Mouse (Mus musculus) lung, embryonic 16.5 days (tissue): ENCODE measurements at regions not wholly inside any gene's neighbourhood (a gene's known extent, or its start where the extent isn't known, plus 50 kb on each side); places are given as distances from the start of the nearest gene placed in this dataset.
A peak's percentile ranks its signal among the peaks of the same experiment; 100 is the strongest.

Source experiments
- ATAC-seq: fragments of 200-750 bp; cut with Nextera tagmentation; 2 replicates; pipeline ENCODE4 v1.8.0; 2017; ENCODE audit warnings: low read depth, mild to moderate bottlenecking, moderate library complexity
- H3K27ac ChIP-seq: fragments of 300-500 bp; sonication (generic); 2 replicates; pipeline ENCODE4 v1.5.1; 2014; ENCODE audit warnings: mild to moderate bottlenecking, control low read depth, low read length
- H3K27me3 ChIP-seq: fragments of 300-500 bp; sonication (generic); 2 replicates; pipeline ENCODE4 v1.6.1; 2014; ENCODE audit warnings: low read depth, low read length, mixed read lengths; ENCODE audit not compliant: control insufficient read depth, insufficient read depth
- H3K36me3 ChIP-seq: fragments of 300-500 bp; sonication (generic); 2 replicates; pipeline ENCODE4 v1.6.1; 2014; ENCODE audit warnings: low read length; ENCODE audit not compliant: control insufficient read depth, insufficient read depth
- H3K4me1 ChIP-seq: fragments of 300-500 bp; sonication (generic); replicated peaks from 2 replicates; pipeline ENCODE4 v1.6.1; 2014; ENCODE audit warnings: low read length, mixed read lengths; ENCODE audit not compliant: control insufficient read depth, insufficient read depth
- H3K4me2 ChIP-seq: fragments of 300-500 bp; sonication (generic); 2 replicates; pipeline ENCODE4 v1.6.1; 2014; ENCODE audit warnings: low read depth, low read length, control low read depth
- H3K4me3 ChIP-seq: fragments of 300-500 bp; sonication (generic); 2 replicates; pipeline ENCODE4 v1.5.1; 2014; ENCODE audit warnings: mild to moderate bottlenecking, low read length, control low read depth
- H3K9ac ChIP-seq: fragments of 300-500 bp; sonication (generic); 2 replicates; pipeline ENCODE4 v1.6.1; 2014; ENCODE audit warnings: low read length, control low read depth
- H3K9me3 ChIP-seq: fragments of 300-500 bp; sonication (generic); 2 replicates; pipeline ENCODE4 v1.6.1; 2016; ENCODE audit warnings: low read length; ENCODE audit not compliant: control insufficient read depth
- WGBS: fragments of 180-500 bp; shearing (Covaris S2); extraction: QIAGEN DNeasy Blood & Tissue Kit; methylation state at CpG from one replicate; pipeline ENCODE4 v1.1.7; 2014; 5-methylcytosine and 5-hydroxymethylcytosine counted together

DNA sequence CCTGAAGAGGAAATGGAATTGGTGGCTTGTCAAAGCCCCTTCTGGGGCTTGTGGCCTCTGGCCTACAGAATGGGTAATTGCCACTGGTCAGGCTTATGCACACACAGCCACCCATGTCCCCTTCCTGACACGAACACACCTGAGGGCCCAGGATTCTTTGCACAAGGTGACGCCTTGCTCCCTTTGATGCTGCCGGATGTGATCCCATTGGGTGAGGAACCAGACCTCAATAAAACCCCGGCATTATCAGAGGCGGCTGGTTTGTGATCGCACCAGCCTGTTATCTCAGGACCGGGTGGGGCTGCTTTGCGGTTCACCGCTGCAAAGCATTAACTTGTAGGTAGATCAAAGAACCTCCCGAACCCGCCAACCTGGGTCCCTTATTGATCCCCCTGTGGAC, 270.5 kb downstream of the Sox9 start:
- Histone ChIP-seq H3K4me3 (no peak overlapping the region), H3K27me3 (no peaks in the 10 kb centered on the region), H3K4me2 (no peak overlapping the region), H3K36me3 (no peaks in the 10 kb centered on the region), H3K27ac (no peak overlapping the region), H3K9me3 (no peaks in the 10 kb centered on the region), H3K4me1 (peaks cover 14% of the 10 kb centered on the region), H3K9ac (no peak overlapping the region)
- WGBS, result 86% methylated on average over 11 of the region's 11 CpGs
- ATAC-seq, result no peak

DNA sequence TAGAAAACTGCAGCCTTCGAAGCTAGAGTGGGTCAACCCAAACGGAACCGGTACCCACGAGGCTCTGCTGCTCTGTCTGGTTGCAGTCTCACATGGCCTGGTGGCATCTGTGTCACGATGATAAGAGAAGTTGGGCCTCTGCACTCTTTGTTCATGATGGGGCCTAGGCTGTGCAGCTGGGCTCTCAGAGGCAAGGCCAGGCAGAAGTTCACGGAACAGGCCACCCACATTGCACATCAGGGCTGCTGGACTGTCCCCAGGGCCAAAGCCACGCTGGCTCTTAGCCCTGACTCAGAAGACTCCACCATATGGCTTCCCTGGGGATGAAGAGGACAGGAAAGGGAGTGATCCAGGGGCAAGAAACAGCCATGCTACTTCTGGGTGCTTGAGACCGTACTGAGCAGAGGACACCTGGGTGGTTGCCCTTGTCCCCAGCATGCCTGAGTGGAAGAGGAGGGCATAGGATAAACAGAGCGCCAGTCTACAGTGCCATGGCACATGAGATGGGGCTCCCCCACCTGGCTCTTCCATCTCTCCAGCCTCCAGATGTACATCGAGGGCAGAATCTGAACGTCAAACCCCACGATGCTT, 274.1 kb downstream of the Sox9 start:
- Histone ChIP-seq H3K36me3 (no peaks in the 10 kb centered on the region), H3K27ac (no peak overlapping the region), H3K27me3 (no peaks in the 10 kb centered on the region), H3K4me1 (peaks cover 27% of the 10 kb centered on the region), H3K4me3 (no peak overlapping the region), H3K9me3 (no peaks in the 10 kb centered on the region), H3K9ac (0 out of 2 replicates have a peak overlapping the region, but pooled peaks have one; percentile 13), H3K4me2 (no peak overlapping the region)
- WGBS, result 48% methylated on average over 12 of the region's 12 CpGs
- ATAC-seq, result peak; percentile 41

DNA sequence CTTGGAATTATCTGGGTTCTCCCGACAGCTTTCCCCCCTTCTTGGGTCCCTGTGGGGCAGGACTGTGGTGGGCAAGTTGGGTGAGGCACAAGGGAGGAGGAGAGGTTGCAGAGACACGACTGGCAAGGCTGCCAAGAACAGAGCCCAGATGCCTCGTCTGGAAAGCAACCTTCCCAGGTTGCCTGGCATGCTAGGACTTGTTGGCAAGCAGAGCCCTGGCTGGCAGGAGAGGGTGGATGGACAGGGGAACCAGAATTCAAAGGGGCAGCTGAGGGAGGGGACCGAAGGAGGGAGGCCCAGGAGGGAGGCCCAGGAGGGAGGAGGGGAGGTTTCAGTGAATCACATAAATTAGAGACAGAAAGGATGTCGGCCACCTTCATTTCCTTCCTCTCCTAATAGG, 274.8 kb downstream of the Sox9 start:
- Histone ChIP-seq H3K27ac (no peak overlapping the region), H3K36me3 (no peaks in the 10 kb centered on the region), H3K4me3 (no peak overlapping the region), H3K27me3 (no peaks in the 10 kb centered on the region), H3K9me3 (no peaks in the 10 kb centered on the region), H3K4me1 (peaks cover 30% of the 10 kb centered on the region), H3K9ac (no peak overlapping the region), H3K4me2 (no peak overlapping the region)
- ATAC-seq, result no peak
- WGBS, result 20% methylated on average over 5 of the region's 5 CpGs

DNA sequence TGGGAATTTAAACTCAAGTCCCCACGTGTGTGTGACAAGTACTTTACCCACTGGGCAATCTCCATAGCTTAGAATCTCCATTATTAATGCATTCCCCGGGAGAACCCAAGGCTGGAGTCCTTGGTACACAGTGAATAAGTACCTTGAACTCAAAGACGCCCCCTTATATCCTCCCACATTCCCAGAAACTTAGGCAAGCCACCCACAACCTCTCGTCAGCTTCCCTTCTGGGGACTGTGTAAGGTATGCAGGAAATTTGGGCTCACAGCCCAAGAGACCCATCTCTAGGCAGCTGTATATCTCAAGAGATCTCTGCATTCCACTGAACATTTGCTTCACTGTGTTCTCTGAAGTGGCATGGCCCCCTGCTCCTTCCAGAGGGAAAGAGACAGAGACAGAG, 288.3 kb downstream of the Sox9 start:
- 44% methylated on average over 4 of the region's 4 CpGs for WGBS
- no peaks in the 10 kb centered on the region for H3K9me3 ChIP-seq
- H3K9ac ChIP-seq, result no peak overlapping the region
- ATAC-seq, result peak; percentile 55
- H3K4me1 ChIP-seq, result peaks cover 7% of the 10 kb centered on the region
- H3K36me3 ChIP-seq, result no peaks in the 10 kb centered on the region
- no peaks in the 10 kb centered on the region for H3K27me3 ChIP-seq
- no peak overlapping the region for H3K4me3 ChIP-seq
- peak overlapping the region; percentile 43; the same call in 1 of the 2 replicates for H3K27ac ChIP-seq
- no peak overlapping the region for H3K4me2 ChIP-seq

DNA sequence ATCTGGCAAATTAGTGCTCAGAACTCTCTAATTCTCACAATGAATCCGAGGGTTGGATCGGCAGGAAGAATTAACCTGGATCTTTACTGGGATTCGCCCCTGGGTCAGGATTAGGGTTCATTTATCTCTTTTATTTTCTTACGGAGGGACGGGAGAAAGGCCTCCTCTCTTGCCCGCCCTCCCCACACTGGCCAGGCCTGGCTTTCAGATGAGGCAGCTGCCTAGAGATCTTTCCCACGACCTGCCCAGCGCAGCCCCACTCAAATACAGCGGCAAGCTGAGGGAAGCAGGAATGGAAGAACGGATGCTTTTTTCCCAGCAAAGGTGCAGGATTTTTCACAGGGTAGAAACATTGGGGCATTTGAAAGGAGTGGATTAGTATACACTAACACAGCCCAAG, 289.9 kb downstream of the Sox9 start:
- H3K9ac ChIP-seq, result no peak overlapping the region
- no peaks in the 10 kb centered on the region for H3K9me3 ChIP-seq
- no peak overlapping the region for H3K27ac ChIP-seq
- no peaks in the 10 kb centered on the region for H3K36me3 ChIP-seq
- no peak overlapping the region for H3K4me2 ChIP-seq
- no peak overlapping the region for H3K4me3 ChIP-seq
- no peaks in the 10 kb centered on the region for H3K27me3 ChIP-seq
- no peak for ATAC-seq
- 59% methylated on average over 10 of the region's 10 CpGs for WGBS
- peaks cover 7% of the 10 kb centered on the region for H3K4me1 ChIP-seq

DNA sequence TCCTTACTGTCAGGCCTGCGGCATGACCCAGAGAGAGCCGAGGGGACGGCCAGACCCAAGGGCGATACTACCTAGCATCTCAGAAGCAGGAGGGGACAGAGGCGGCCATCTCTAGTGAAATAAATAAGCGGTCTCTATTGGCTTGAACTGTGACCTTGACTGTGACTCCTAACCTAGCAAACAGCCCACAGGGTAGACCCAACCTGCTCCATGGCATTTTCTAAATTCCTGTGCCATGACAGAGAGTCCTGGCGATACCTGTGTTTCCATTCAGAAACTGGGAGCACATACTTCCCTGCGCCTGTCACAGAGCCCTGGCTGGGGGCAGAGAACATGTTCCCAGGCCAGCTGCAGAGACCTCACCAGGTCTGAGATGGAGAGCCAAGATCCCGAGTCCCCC, 292.3 kb downstream of the Sox9 start:
- no peak overlapping the region for H3K9ac ChIP-seq
- H3K36me3 ChIP-seq, result no peaks in the 10 kb centered on the region
- no peaks in the 10 kb centered on the region for H3K27me3 ChIP-seq
- ATAC-seq, result peak; percentile 58; the same call in 1 of the 2 replicates
- no peaks in the 10 kb centered on the region for H3K9me3 ChIP-seq
- H3K4me3 ChIP-seq, result no peak overlapping the region
- H3K27ac ChIP-seq, result peak overlapping the region; percentile 39; the same call in 1 of the 2 replicates
- H3K4me2 ChIP-seq, result no peak overlapping the region
- 56% methylated on average over 9 of the region's 9 CpGs for WGBS
- peaks cover 7% of the 10 kb centered on the region for H3K4me1 ChIP-seq

DNA sequence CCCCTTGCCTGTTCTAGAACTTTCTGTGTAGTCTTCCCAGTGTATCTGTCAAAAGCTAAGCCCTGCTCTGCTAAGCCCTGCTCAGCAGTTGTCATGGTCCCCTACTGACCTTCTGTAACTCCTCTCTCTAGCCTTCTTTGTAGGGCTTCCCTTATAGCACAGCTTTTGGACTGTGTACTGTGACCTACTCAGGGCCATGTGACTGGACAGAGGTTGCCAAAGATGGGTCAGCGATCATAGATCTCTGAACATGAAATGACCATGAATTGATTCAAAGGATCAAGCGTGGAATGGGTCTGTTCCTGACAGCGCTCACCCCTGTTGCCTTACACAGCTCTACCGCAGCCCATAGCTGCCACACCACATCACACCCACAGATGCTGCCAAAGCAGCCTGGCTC, 294.3 kb downstream of the Sox9 start:
- Histone ChIP-seq H3K9ac (no peak overlapping the region), H3K27ac (no peak overlapping the region), H3K9me3 (no peaks in the 10 kb centered on the region), H3K27me3 (no peaks in the 10 kb centered on the region), H3K36me3 (no peaks in the 10 kb centered on the region), H3K4me2 (no peak overlapping the region), H3K4me3 (no peak overlapping the region), H3K4me1 (peaks cover 3% of the 10 kb centered on the region; the same call in 1 of the 2 replicates)
- ATAC-seq, result no peak
- WGBS, result 94% methylated on average over 4 of the region's 4 CpGs

DNA sequence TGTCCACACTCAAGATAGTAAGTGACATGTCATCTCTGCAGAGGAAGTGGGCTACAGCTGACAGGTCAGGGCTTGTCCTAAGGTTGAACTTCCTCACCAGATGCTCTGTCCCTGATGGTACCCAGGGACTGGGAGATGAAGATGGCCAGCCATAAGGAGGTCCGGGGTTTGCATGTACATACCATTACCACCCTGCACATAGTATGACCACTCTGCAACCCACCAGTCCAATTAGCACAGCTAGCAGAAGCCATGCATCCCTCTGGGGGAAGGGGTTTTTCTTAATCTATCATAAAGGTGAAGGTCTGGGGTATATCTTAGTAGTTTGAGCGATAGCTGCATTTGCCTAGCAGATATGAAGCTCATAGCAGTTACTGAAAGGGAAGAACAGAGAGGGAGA, 298.3 kb downstream of the Sox9 start:
- ATAC-seq, result no peak
- 90% methylated on average over 2 of the region's 2 CpGs for WGBS

DNA sequence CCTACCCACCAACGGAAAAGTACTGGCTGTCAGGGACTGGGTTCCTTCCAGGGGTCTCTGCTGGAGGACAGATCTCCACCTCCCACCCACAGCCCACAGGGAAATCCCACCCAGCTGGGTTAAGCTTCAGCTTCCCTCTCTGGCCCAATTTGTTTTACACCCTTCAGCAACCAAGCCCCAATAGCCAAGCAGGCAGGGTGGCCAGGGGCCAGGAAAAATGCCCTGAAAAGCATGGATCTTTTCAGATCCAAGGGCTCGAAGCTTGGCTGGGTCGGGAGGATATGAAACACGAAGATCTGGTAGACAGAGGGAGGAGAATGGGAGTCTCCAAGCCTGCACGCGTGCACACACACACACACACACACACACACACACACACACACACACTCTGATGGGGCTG, 302.4 kb downstream of the Sox9 start:
- Histone ChIP-seq H3K27ac (no peak overlapping the region), H3K36me3 (no peaks in the 10 kb centered on the region), H3K4me1 (peaks cover 11% of the 10 kb centered on the region), H3K27me3 (no peaks in the 10 kb centered on the region), H3K9me3 (no peaks in the 10 kb centered on the region), H3K4me3 (no peak overlapping the region), H3K4me2 (no peak overlapping the region), H3K9ac (no peak overlapping the region)
- 74% methylated on average over 6 of the region's 6 CpGs for WGBS
- no peak for ATAC-seq

More for the DNA sequence above, 298.3 kb downstream of the Sox9 start:
- no peaks in the 10 kb centered on the region for H3K36me3 ChIP-seq
- H3K9me3 ChIP-seq, result no peaks in the 10 kb centered on the region
- no peak overlapping the region for H3K4me3 ChIP-seq
- no peak overlapping the region for H3K4me2 ChIP-seq
- no peaks in the 10 kb centered on the region for H3K27me3 ChIP-seq
- no peaks in the 10 kb centered on the region for H3K4me1 ChIP-seq
- H3K27ac ChIP-seq, result no peak overlapping the region
- H3K9ac ChIP-seq, result no peak overlapping the region

DNA sequence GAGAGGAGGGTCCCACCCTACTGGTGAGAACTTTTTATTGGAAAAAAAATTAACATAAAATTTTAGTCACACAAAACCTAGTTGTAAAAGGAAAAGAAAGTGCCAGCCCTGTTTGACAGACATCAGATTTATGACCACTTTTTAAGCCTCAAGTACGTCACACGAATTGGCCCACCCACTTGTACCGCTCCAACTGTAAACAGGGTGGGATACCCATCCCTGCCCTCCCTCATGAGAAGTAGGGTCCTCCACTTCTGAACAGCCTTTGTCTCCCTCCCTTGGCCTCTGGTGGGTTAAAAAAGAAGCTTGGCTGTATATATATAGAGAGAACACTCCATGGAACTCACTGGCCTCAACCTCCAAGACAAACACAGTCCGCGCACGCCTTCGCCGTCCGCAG, 303.5 kb downstream of the Sox9 start:
- H3K4me1 ChIP-seq, result peaks cover 11% of the 10 kb centered on the region
- no peaks in the 10 kb centered on the region for H3K9me3 ChIP-seq
- peak overlapping the region; percentile 27; the same call in 1 of the 2 replicates for H3K4me2 ChIP-seq
- no peak overlapping the region for H3K9ac ChIP-seq
- no peaks in the 10 kb centered on the region for H3K27me3 ChIP-seq
- WGBS, result 32% methylated on average over 9 of the region's 9 CpGs
- no peak overlapping the region for H3K4me3 ChIP-seq
- no peaks in the 10 kb centered on the region for H3K36me3 ChIP-seq
- no peak overlapping the region for H3K27ac ChIP-seq
- ATAC-seq, result peak; percentile 44
